Mouse (Mus musculus) CH12.LX (cell line): ENCODE results near the gene Mon2. TPM values are rescaled to one million over a fixed set of nuclear protein-coding genes. Genes with fewer than 3 reads are reported as not detected.

Experiments
- DNase-seq: peaks from one replicate; pipeline ENCODE4 v3.0.0-alpha.2; 2013; ENCODE audit errors: extremely low read depth
- H3K27ac ChIP-seq: 2 replicates; pipeline ENCODE4 v1.5.1; 2012; ENCODE audit warnings: low read depth, mild to moderate bottlenecking, control low read depth, moderate library complexity; ENCODE audit not compliant: insufficient read depth
- H3K27me3 ChIP-seq: replicated peaks from 2 replicates; pipeline ENCODE3; 2012; ENCODE audit warnings: inconsistent platforms
- H3K36me3 ChIP-seq, 2 experiments: replicated peaks in 1 of 2; 2 replicates each; pipeline versions ENCODE3 to v1.6.1; 2012; ENCODE audit warnings: inconsistent platforms in 1 of 2, low read length in 1 of 2, mild to moderate bottlenecking in 1 of 2, mixed read lengths in 1 of 2, moderate library complexity in 1 of 2; ENCODE audit not compliant: control insufficient read depth in 1 of 2, insufficient read depth in 1 of 2
- H3K4me1 ChIP-seq, 2 experiments: 2 replicates each; pipeline ENCODE4 v1.6.1; 2012; ENCODE audit warnings: inconsistent platforms in 1 of 2, moderate library complexity in 1 of 2; ENCODE audit not compliant: insufficient read depth in 2 of 2, control insufficient read depth in 1 of 2
- H3K4me2 ChIP-seq: 2 replicates; pipeline ENCODE4 v1.6.1; 2012; ENCODE audit warnings: low read depth, mild to moderate bottlenecking, control low read depth; ENCODE audit not compliant: poor library complexity, insufficient read depth, severe bottlenecking
- H3K4me3 ChIP-seq, 3 experiments: fragments of 150-350 bp in 1 of 3; sonication (generic) in 1 of 3; replicated peaks in 1 of 3; 2 replicates each; pipeline versions ENCODE3 to v1.5.1; 2011 to 2012; ENCODE audit warnings: low read depth in 2 of 3, low read length in 2 of 3, mild to moderate bottlenecking in 2 of 3, moderate library complexity in 2 of 3, control low read depth in 1 of 3, improper control_type of control experiment in 1 of 3, inconsistent platforms in 1 of 3, mixed read lengths in 1 of 3; ENCODE audit not compliant: poor library complexity in 1 of 3
- H3K79me2 ChIP-seq: replicated peaks from 2 replicates; pipeline ENCODE4 v1.6.1; 2012; ENCODE audit warnings: mild to moderate bottlenecking, moderate library complexity; ENCODE audit not compliant: control insufficient read depth, poor library complexity, insufficient read depth, severe bottlenecking; ENCODE audit errors: extremely low read depth
- H3K9ac ChIP-seq: 2 replicates; pipeline ENCODE4 v1.6.1; 2012; ENCODE audit warnings: low read depth, mild to moderate bottlenecking, control low read depth, moderate library complexity; ENCODE audit not compliant: insufficient read depth
- H3K9me3 ChIP-seq: replicated peaks from 2 replicates; pipeline ENCODE3; 2012; ENCODE audit warnings: low read length, inconsistent platforms, mixed read lengths
- CHD1 ChIP-seq: IDR thresholded peaks from 2 replicates; pipeline ENCODE4 v1.6.1; 2012; ENCODE audit warnings: low read depth, low read length, improper control_type of control experiment, inconsistent platforms
- CHD2 ChIP-seq: IDR thresholded peaks from 2 replicates; pipeline ENCODE4 v1.6.1; 2011; ENCODE audit warnings: low read length, improper control_type of control experiment
- CTCF ChIP-seq, 2 experiments: IDR thresholded peaks in 1 of 2; conservative IDR thresholded peaks in 1 of 2; 2 replicates each; pipeline ENCODE4 v1.5.1; 2011 to 2012; ENCODE audit warnings: low read depth in 2 of 2, low read length in 2 of 2, improper control_type of control experiment in 1 of 2, inconsistent platforms in 1 of 2, mild to moderate bottlenecking in 1 of 2, moderate library complexity in 1 of 2
- E2F4 ChIP-seq: IDR thresholded peaks from 2 replicates; pipeline ENCODE4 v1.6.1; 2011; ENCODE audit warnings: low read depth, low read length, improper control_type of control experiment; ENCODE audit not compliant: insufficient replicate concordance
- HCFC1 ChIP-seq: IDR thresholded peaks from 2 replicates; pipeline ENCODE4 v1.6.1; 2012; ENCODE audit warnings: low read depth, mild to moderate bottlenecking, inconsistent platforms, low read length, improper control_type of control experiment
- JUN ChIP-seq: IDR thresholded peaks from 2 replicates; pipeline ENCODE4 v1.6.1; 2011; ENCODE audit warnings: low read depth, mild to moderate bottlenecking, low read length, improper control_type of control experiment, moderate library complexity; ENCODE audit not compliant: insufficient read depth
- MAX ChIP-seq: IDR thresholded peaks from 2 replicates; pipeline ENCODE4 v1.6.1; 2011; ENCODE audit warnings: low read length, improper control_type of control experiment
- MAZ ChIP-seq: IDR thresholded peaks from 2 replicates; pipeline ENCODE4 v1.6.1; 2012; ENCODE audit warnings: low read depth, mild to moderate bottlenecking, inconsistent platforms, low read length, improper control_type of control experiment, moderate library complexity
- MYC ChIP-seq: IDR thresholded peaks from 2 replicates; pipeline ENCODE4 v1.6.1; 2011; ENCODE audit warnings: low read depth, mild to moderate bottlenecking, improper control_type of control experiment, low read length
- NELFE ChIP-seq: IDR thresholded peaks from 2 replicates; pipeline ENCODE4 v1.6.1; 2011; ENCODE audit warnings: low read depth, low read length, improper control_type of control experiment
- NRF1 ChIP-seq: IDR thresholded peaks from 2 replicates; pipeline ENCODE4 v1.6.1; 2014; ENCODE audit warnings: low read depth, mild to moderate bottlenecking, inconsistent platforms, low read length, improper control_type of control experiment, moderate library complexity
- RAD21 ChIP-seq: IDR thresholded peaks from 2 replicates; pipeline ENCODE4 v1.6.1; 2011; ENCODE audit warnings: low read depth, mild to moderate bottlenecking, low read length, improper control_type of control experiment, moderate library complexity
- RCOR1 ChIP-seq: conservative IDR thresholded peaks from 2 replicates; pipeline ENCODE4 v1.6.1; 2012; ENCODE audit warnings: low read depth, mild to moderate bottlenecking, inconsistent platforms, low read length, improper control_type of control experiment
- SIN3A ChIP-seq: IDR thresholded peaks from 2 replicates; pipeline ENCODE4 v1.6.1; 2012; ENCODE audit warnings: low read length, improper control_type of control experiment, inconsistent platforms
- SMC3 ChIP-seq: IDR thresholded peaks from 2 replicates; pipeline ENCODE4 v1.6.1; 2011; ENCODE audit warnings: low read depth, low read length, improper control_type of control experiment
- TCF12 ChIP-seq: IDR thresholded peaks from 2 replicates; pipeline ENCODE4 v1.6.1; 2014; ENCODE audit warnings: low read depth, mild to moderate bottlenecking, inconsistent platforms, low read length, improper control_type of control experiment
- USF1 ChIP-seq: IDR thresholded peaks from 2 replicates; pipeline ENCODE4 v1.6.1; 2014; ENCODE audit warnings: low read depth, mild to moderate bottlenecking, inconsistent platforms, low read length, improper control_type of control experiment
- USF2 ChIP-seq: conservative IDR thresholded peaks from 2 replicates; pipeline ENCODE4 v1.6.1; 2011; ENCODE audit warnings: low read depth, low read length, improper control_type of control experiment
- ZC3H11A ChIP-seq: IDR thresholded peaks from 2 replicates; pipeline ENCODE4 v1.6.1; 2012; ENCODE audit warnings: low read depth, mild to moderate bottlenecking, inconsistent platforms, low read length, improper control_type of control experiment
- ZMIZ1 ChIP-seq: IDR thresholded peaks from 2 replicates; pipeline ENCODE4 v1.6.1; 2012; ENCODE audit warnings: low read depth, mild to moderate bottlenecking, inconsistent platforms, low read length, improper control_type of control experiment
- dilution Hi-C: fragments of 300-500 bp; cut with MboI; formaldehyde crosslinking; loops from 2 replicates; pipeline ENCODE4 v1.14.3; 2020; ENCODE audit warnings: low sequenced_read_pairs; ENCODE audit not compliant: extremely low pct_unique_long_range_greater_than_20kb, extremely low pct_ligation_motif_present
- in situ Hi-C: fragments of 300-500 bp; cut with MboI; formaldehyde crosslinking; loops from 3 replicates; pipeline ENCODE4 v1.14.3; 2019; ENCODE audit warnings: low sequenced_read_pairs, low pct_ligation_motif_present, low pct_unique_long_range_greater_than_20kb, mixed read lengths
- polyA plus RNA-seq: library from polyadenylated mRNA; unstranded; fragments of >175 nt; gene quantifications from 2 replicates; pipeline ENCODE4 v1.2.1, GENCODE M21; 2012; ENCODE audit warnings: low read depth; ENCODE audit not compliant: insufficient read length
- total RNA-seq, 2 experiments: library from RNA; depleted of rRNA; stranded (reverse); fragments of 300-350 nt in 1 of 2; fragments of >200 nt in 1 of 2; gene quantifications; 2 replicates each; pipeline ENCODE4 v1.2.3; 2012 to 2014

The Mon2 gene
- total and polyA plus RNA-seq, 3 experiments: 18.6 to 31.0 (median 28.8) TPM

DNA sequence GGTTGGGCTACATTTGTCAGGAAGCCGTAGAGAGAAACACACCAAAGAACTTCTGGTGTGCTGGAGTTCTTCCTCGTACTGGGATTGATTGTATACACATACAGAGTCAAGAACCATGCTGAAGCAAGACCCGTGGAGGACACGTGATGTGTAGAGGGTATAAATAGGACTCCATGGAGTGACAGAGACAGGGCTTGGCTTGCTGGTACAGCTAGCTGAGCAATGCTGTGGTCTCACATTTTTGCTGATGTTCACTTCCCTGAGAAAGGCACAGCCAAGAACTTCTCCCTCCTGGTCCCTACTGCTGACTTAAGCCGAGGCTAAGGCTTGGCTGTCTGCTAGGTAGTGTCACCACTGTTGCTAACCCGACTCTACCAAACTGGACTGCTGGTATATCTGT lies 15.5 kb downstream of the Mon2 start:
- H3K4me1 ChIP-seq: peaks cover 0 to 5% of the 10 kb centered on the region in 2 experiments; a peak in 1 of 4 replicates
- TF ChIP-seq USF1: no peak
- TF ChIP-seq USF2: no peak
- TF ChIP-seq RAD21: no peak
- no peak for TF ChIP-seq CHD2
- no peak for TF ChIP-seq HCFC1
- no peak for TF ChIP-seq CTCF (conservative IDR thresholded peaks at IDR 0.05 in 1 of 2, IDR thresholded peaks at IDR 0.05 in 1 of 2; ENCODE audit: low read depth in 2 of 2, low read length in 2 of 2)
- no peak for TF ChIP-seq ZMIZ1
- TF ChIP-seq E2F4: no peak
- no peak for TF ChIP-seq TCF12
- no peak for TF ChIP-seq ZC3H11A
- no peak for TF ChIP-seq NELFE
- no peak for TF ChIP-seq RCOR1
- TF ChIP-seq MAX: no peak
- TF ChIP-seq JUN: no peak
- no peak for TF ChIP-seq NRF1
- TF ChIP-seq CHD1: no peak
- no peak for TF ChIP-seq SIN3A
- peaks cover 2 to 28% of the 10 kb centered on the region in 2 experiments for H3K36me3 ChIP-seq
- DNase-seq: no peak
- no peaks in the 10 kb centered on the region for H3K79me2 ChIP-seq
- H3K4me3 ChIP-seq: no peak overlapping the region
- H3K9ac ChIP-seq: no peak overlapping the region
- in situ Hi-C loops: no loop called here
- H3K9me3 ChIP-seq: no peaks in the 10 kb centered on the region
- dilution Hi-C loops: no loop called here
- H3K27ac ChIP-seq: no peak overlapping the region
- no peak overlapping the region for H3K4me2 ChIP-seq
- H3K27me3 ChIP-seq: no peaks in the 10 kb centered on the region

DNA sequence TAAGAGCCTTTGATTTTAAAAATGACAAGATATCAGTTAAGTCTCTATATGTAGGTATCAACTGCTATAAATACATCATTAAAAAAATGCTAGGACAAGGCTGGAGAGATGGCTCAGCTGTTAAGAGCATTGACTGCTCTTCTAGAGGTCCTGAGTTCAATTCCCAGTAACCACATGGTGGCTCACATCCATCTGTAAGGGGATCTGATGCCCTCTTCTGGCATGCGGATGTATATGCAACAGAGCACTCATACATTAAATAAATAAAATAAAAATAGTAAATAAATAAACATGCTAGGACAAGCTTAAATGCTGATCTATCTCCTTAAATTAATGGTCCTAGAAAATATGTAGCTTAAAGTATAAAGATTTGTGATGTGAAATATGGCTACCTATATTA lies 19.2 kb downstream of the Mon2 start:
- in situ Hi-C loops: no loop called here
- dilution Hi-C loops: no loop called here

More for the DNA sequence above, 19.2 kb downstream of the Mon2 start:
- no peaks in the 10 kb centered on the region for H3K27me3 ChIP-seq
- DNase-seq: no peak
- H3K4me2 ChIP-seq: no peak overlapping the region
- peaks cover 2 to 44% of the 10 kb centered on the region in 2 experiments for H3K36me3 ChIP-seq
- no peak overlapping the region for H3K4me3 ChIP-seq
- H3K9ac ChIP-seq: no peak overlapping the region
- no peaks in the 10 kb centered on the region for H3K9me3 ChIP-seq
- peaks cover 0 to 5% of the 10 kb centered on the region in 2 experiments; a peak in 1 of 4 replicates for H3K4me1 ChIP-seq
- H3K79me2 ChIP-seq: no peaks in the 10 kb centered on the region
- TF ChIP-seq CHD1 (no peak), ZC3H11A (no peak), CTCF (conservative IDR thresholded peaks at IDR 0.05 in 1 of 2, IDR thresholded peaks at IDR 0.05 in 1 of 2; ENCODE audit: low read depth in 2 of 2, low read length in 2 of 2) (peak; percentile 13 to 68; a peak in 2 of 4 replicates), MAZ (no peak), MYC (0 out of 2 replicates have a peak, but pooled peaks have one; percentile 32), USF2 (no peak), SMC3 (peak; percentile 20; the same call in 1 of the 2 replicates)
- no peak overlapping the region for H3K27ac ChIP-seq
